Comparison of ENCODE assay signal across 8 mouse cellular contexts in the genomic region with DNA sequence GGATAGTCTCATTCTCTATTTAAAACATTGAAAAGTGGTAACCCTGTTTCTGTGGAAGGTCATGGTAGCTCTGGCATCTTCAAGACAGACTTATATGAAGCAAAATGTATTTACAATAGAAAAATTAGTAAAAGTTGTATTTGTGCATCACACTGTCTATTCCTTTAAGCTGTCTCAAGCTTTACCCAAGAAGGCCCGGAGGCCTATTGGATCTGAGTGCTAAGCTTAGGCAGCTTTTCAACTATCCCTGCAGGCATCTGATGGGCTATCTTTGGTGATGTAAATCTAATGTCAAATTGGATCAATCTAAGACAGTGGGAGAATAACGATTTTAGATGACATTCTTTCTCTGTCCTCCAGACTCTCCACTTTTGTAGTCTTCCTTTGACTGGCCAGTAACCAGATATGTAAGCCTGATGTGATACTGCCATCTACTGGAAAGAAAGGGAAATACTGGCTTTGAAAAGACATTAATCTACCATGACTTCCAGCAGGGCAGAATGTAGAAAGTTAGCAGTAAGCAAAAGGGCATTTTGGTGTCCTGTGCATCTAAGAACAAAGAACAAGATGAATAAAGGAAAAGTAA. TPM values are rescaled to one million over a fixed set of nuclear protein-coding genes. Genes with fewer than 3 reads are reported as not detected.
DNase-seq lines count a peak whose midpoint lies in the region; ATAC-seq lines count a peak whose summit lies in the region.

No protein-coding gene starts in this region.

- intact Hi-C loops in heart, postnatal 10 days (cut with DNase I): loop anchor here (1.0 to 5.0 kb wide), 6 partner anchors 20 to 1175 kb away; no protein-coding TSS in a partner anchor

- DNase-seq in heart, postnatal 10 days: peak; percentile 51 to 71
- DNase-seq in heart, adult 11 months: no peak
- peak; percentile 81 for DNase-seq in CD4-positive, CD25-positive, alpha-beta regulatory T cell, adult 2 months (ENCODE audit: low read depth, low spot score)
- peak; percentile 87 for DNase-seq in adipocyte (ENCODE audit: low spot score)
- DNase-seq in lung, postnatal 14 days: peak; percentile 6
- DNase-seq in yolk sac, embryonic 10.5 days (ENCODE audit: low spot score): peak; percentile 17
- DNase-seq in adrenal gland, postnatal 25 days: no peak

- peak; percentile 99 for ATAC-seq in granulocyte monocyte progenitor cell, adult 5-6 weeks (replicated peaks; ENCODE audit: poor library complexity, severe bottlenecking)

RNA-seq across cellular contexts. Expression of a gene that starts 14.3 kb away (rescaled TPM):
- not detected for total RNA-seq in heart, postnatal 10 days (2021)
- not detected in 2 replicates for total RNA-seq in granulocyte monocyte progenitor cell, adult 5-6 weeks (2014; fragmentation: Nextera tagmentation)
- total RNA-seq in granulocyte monocyte progenitor cell, adult 5-6 weeks (2017): not detected in 2 replicates
- total RNA-seq in adrenal gland, postnatal 25 days (2021): not detected in 2 replicates

RNA-seq across cellular contexts. Expression of a gene that starts 21.2 kb away (rescaled TPM):
- not detected for total RNA-seq in heart, postnatal 10 days (2021)
- total RNA-seq in granulocyte monocyte progenitor cell, adult 5-6 weeks (2014; fragmentation: Nextera tagmentation): not detected in 2 replicates
- not detected in 2 replicates for total RNA-seq in granulocyte monocyte progenitor cell, adult 5-6 weeks (2017)
- not detected in 2 replicates for total RNA-seq in adrenal gland, postnatal 25 days (2021)

RNA-seq across cellular contexts. Expression of a gene that starts 27.9 kb away (rescaled TPM):
- not detected for total RNA-seq in heart, postnatal 10 days (2021)
- not detected in 2 replicates for total RNA-seq in granulocyte monocyte progenitor cell, adult 5-6 weeks (2014; fragmentation: Nextera tagmentation)
- not detected in 2 replicates for total RNA-seq in granulocyte monocyte progenitor cell, adult 5-6 weeks (2017)
- not detected in 2 replicates for total RNA-seq in adrenal gland, postnatal 25 days (2021)

RNA-seq across cellular contexts. Expression of a gene that starts 48.4 kb away (rescaled TPM):
- not detected for total RNA-seq in heart, postnatal 10 days (2021)
- not detected in 2 replicates for total RNA-seq in granulocyte monocyte progenitor cell, adult 5-6 weeks (2014; fragmentation: Nextera tagmentation)
- not detected in 2 replicates for total RNA-seq in granulocyte monocyte progenitor cell, adult 5-6 weeks (2017)
- not detected in 2 replicates for total RNA-seq in adrenal gland, postnatal 25 days (2021)

RNA-seq across cellular contexts. Expression of a gene that starts 59.4 kb away (rescaled TPM):
- not detected for total RNA-seq in heart, postnatal 10 days (2021)
- not detected in 2 replicates for total RNA-seq in granulocyte monocyte progenitor cell, adult 5-6 weeks (2014; fragmentation: Nextera tagmentation)
- not detected in 2 replicates for total RNA-seq in granulocyte monocyte progenitor cell, adult 5-6 weeks (2017)
- not detected in 2 replicates for total RNA-seq in adrenal gland, postnatal 25 days (2021)

Comparison
In these comparisons a context has a peak if more than half of its experiments do, and no peak if none do; other contexts are left out.
1. DNase-seq: peak in heart, postnatal 10 days (2 of 2), CD4-positive, CD25-positive, alpha-beta regulatory T cell, adult 2 months (single experiment), adipocyte (single experiment), lung, postnatal 14 days (single experiment) and yolk sac, embryonic 10.5 days (single experiment); none in heart, adult 11 months (single experiment) and adrenal gland, postnatal 25 days (single experiment).